Mouse (Mus musculus): ENCODE results near the gene Snw1.
"Not testable (repeated sequence)": the region's sequence is repeated elsewhere in the genome, so short reads cannot be mapped to it uniquely, and the experiment has no call there.

The Snw1 gene

GRCm38 (mm10) chr12:87471964-87472786 lies at the start of gene Snw1:
Snw1 (minus strand) TSS chr12:87472274.
- DNase-seq: peak; percentile 96

- peak; percentile 7 for DNase-seq
These were observed 47.5 kb upstream of the Snw1 start for GRCm38 (mm10) chr12:87519616-87520015.

- not testable (repeated sequence) for DNase-seq
These were observed 41.9 kb upstream of the Snw1 start, which contains the start of gene Gm8300 for GRCm38 (mm10) chr12:87514016-87514415. Gm8300 (plus strand) TSS chr12:87514316.

GRCm38 (mm10) chr12:87494421-87494820 lies 22.3 kb upstream of the Snw1 start, which contains the start of gene Gm5788:
Gm5788 (plus strand) TSS chr12:87494721.
- DNase-seq: not testable (repeated sequence)

- not testable (repeated sequence) for DNase-seq
These were observed 16.6 kb upstream of the Snw1 start for GRCm38 (mm10) chr12:87488683-87489082.

GRCm38 (mm10) chr12:87482482-87482881 lies 10.4 kb upstream of the Snw1 start:
- DNase-seq: not testable (repeated sequence)

- no peak for DNase-seq
These were observed 2.7 kb upstream of the Snw1 start for GRCm38 (mm10) chr12:87474756-87475155.

- DNase-seq: no peak
These were observed 582 bp downstream of the Snw1 start for GRCm38 (mm10) chr12:87471421-87471963.

GRCm38 (mm10) chr12:87470263-87471136 lies 1.6 kb downstream of the Snw1 start:
- no peak for DNase-seq

GRCm38 (mm10) chr12:87464678-87465297 lies 7.3 kb downstream of the Snw1 start:
- DNase-seq: no peak

- no peak for DNase-seq
These were observed 22.6 kb downstream of the Snw1 start for GRCm38 (mm10) chr12:87449456-87449855.

GRCm38 (mm10) chr12:87444211-87444610 lies 27.9 kb downstream of the Snw1 start:
- DNase-seq: no peak

GRCm38 (mm10) chr12:87443700-87444122 lies 28.4 kb downstream of the Snw1 start, which contains the start of the genes Slirp and Alkbh1:
Slirp (plus strand) TSS chr12:87443896.
Alkbh1 (minus strand) TSS chr12:87444017.
- DNase-seq: peak; percentile 93

- no peak for DNase-seq
These were observed 28.9 kb downstream of the Snw1 start for GRCm38 (mm10) chr12:87443115-87443699.

- no peak for DNase-seq
These were observed 29.6 kb downstream of the Snw1 start for GRCm38 (mm10) chr12:87442177-87443114.

- DNase-seq: no peak
These were observed 43.2 kb downstream of the Snw1 start for GRCm38 (mm10) chr12:87428885-87429284.

GRCm38 (mm10) chr12:87428295-87428694 lies 43.8 kb downstream of the Snw1 start:
- DNase-seq: no peak

GRCm38 (mm10) chr12:87426354-87427031 lies 45.6 kb downstream of the Snw1 start:
- no peak for DNase-seq

GRCm38 (mm10) chr12:87424516-87424915 lies 47.6 kb downstream of the Snw1 start:
- no peak for DNase-seq

GRCm38 (mm10) chr12:87423700-87424099 lies 48.4 kb downstream of the Snw1 start:
- no peak for DNase-seq
